Mouse (Mus musculus) midbrain, embryonic 12.5 days (tissue): ENCODE results near the gene Olfr847. TPM values are rescaled to one million over a fixed set of nuclear protein-coding genes. Genes with fewer than 3 reads are reported as not detected.

Source experiments
- ATAC-seq: fragments of 200-750 bp; cut with Nextera tagmentation; 2 replicates; pipeline ENCODE4 v1.8.0; 2017; ENCODE audit warnings: low read depth, moderate TSS enrichment, moderate library complexity; ENCODE audit not compliant: low FRiP score
- H3K27ac ChIP-seq: fragments of 300-500 bp; sonication (generic); replicated peaks from 2 replicates; pipeline ENCODE4 v1.5.1; 2016; ENCODE audit warnings: mild to moderate bottlenecking
- H3K27me3 ChIP-seq: fragments of 300-500 bp; sonication (generic); 2 replicates; pipeline ENCODE4 v1.6.1; 2016; ENCODE audit warnings: mild to moderate bottlenecking
- H3K36me3 ChIP-seq: fragments of 300-500 bp; sonication (generic); 2 replicates; pipeline ENCODE4 v1.6.1; 2016
- H3K4me1 ChIP-seq: fragments of 300-500 bp; sonication (generic); 2 replicates; pipeline ENCODE4 v1.6.1; 2016
- H3K4me2 ChIP-seq: fragments of 300-500 bp; sonication (generic); replicated peaks from 2 replicates; pipeline ENCODE4 v1.6.1; 2016; ENCODE audit warnings: mild to moderate bottlenecking, moderate library complexity
- H3K4me3 ChIP-seq: fragments of 300-500 bp; sonication (generic); 2 replicates; pipeline ENCODE4 v1.5.1; 2016; ENCODE audit warnings: mild to moderate bottlenecking
- H3K9ac ChIP-seq: fragments of 300-500 bp; sonication (generic); replicated peaks from 2 replicates; pipeline ENCODE4 v1.6.1; 2016; ENCODE audit warnings: mild to moderate bottlenecking, moderate library complexity
- H3K9me3 ChIP-seq: fragments of 300-500 bp; sonication (generic); 2 replicates; pipeline ENCODE4 v1.6.1; 2016; ENCODE audit warnings: mild to moderate bottlenecking
- WGBS: fragments of 180-500 bp; shearing (Covaris S2); methylation state at CpG from one replicate; pipeline ENCODE4 v1.1.7; 2016; 5-methylcytosine and 5-hydroxymethylcytosine counted together
- polyA plus RNA-seq: library from polyadenylated mRNA; unstranded; fragments of >200 nt; fragmentation: Nextera tagmentation; extraction: Ambion mirVana; gene quantifications from 2 replicates; pipeline ENCODE4 v1.2.1, GENCODE M21; 2016

Gene Olfr847
- polyA plus RNA-seq = not detected in 2 replicates

DNA sequence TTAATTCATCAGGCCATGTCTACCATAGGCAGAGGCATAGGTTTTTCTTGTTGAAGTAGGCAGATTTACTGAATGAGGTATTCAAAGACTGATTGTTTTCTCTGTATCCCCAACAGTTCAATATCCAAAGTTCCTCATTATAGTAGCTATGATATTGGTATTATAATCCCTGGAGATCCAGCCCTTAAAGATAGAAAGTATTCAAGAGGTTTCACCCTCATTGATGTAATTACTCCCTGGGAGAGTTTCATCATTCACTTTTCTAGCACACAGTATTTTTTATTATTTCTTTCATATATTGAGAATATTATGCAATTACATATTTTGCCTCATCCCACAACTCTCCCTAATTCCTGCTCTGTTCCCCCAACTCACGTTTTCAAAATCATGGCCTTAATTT, at the start of gene Olfr847:
Gene Olfr847, minus strand, starts transcription at position 101 of the 400 bp plus-strand sequence.
- no peaks in the 10 kb centered on the region for H3K4me1 ChIP-seq
- H3K9me3 ChIP-seq = peaks cover 7% of the 10 kb centered on the region; the same call in 1 of the 2 replicates
- no peaks in the 10 kb centered on the region for H3K27me3 ChIP-seq
- H3K36me3 ChIP-seq = no peaks in the 10 kb centered on the region
- H3K27ac ChIP-seq = no peak within 1 kb of the TSS
- no peak within 1 kb of the TSS for H3K4me2 ChIP-seq
- H3K9ac ChIP-seq = no peak within 1 kb of the TSS
- H3K4me3 ChIP-seq = no peak within 1 kb of the TSS
- no peak for ATAC-seq
- 66% methylated on average over 1 of the region's 1 CpGs for WGBS

DNA sequence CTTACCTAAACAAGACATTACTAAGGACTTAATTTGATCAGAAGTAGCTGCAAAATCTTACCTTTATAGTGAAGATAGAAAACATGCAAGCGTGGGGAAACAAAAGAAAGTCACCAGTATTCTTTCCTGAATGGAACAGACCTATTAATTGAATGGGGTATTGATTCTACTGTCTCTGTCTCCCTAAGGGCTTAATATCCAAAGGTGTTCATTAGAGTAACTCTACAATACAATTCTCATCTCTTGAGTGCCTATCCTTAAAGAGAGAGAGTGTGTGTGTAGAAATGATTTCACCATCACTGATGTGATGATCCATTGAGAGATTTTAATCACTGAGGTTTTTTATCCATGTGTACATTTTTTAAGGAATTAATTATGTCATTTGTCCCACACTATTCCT, 14.6 kb downstream of the Olfr847 start, which contains the start of gene Olfr846:
Gene Olfr846, minus strand, starts transcription at position 101 of the 400 bp plus-strand sequence.
- no peak within 1 kb of the TSS for H3K9ac ChIP-seq
- no peak for ATAC-seq
- no peak within 1 kb of the TSS for H3K27ac ChIP-seq
- H3K4me3 ChIP-seq = no peak within 1 kb of the TSS
- H3K9me3 ChIP-seq = peaks cover 6% of the 10 kb centered on the region
- no peaks in the 10 kb centered on the region for H3K27me3 ChIP-seq
- H3K4me1 ChIP-seq = no peaks in the 10 kb centered on the region
- H3K36me3 ChIP-seq = no peaks in the 10 kb centered on the region
- WGBS = 49% methylated on average over 1 of the region's 1 CpGs
- H3K4me2 ChIP-seq = no peak within 1 kb of the TSS

DNA sequence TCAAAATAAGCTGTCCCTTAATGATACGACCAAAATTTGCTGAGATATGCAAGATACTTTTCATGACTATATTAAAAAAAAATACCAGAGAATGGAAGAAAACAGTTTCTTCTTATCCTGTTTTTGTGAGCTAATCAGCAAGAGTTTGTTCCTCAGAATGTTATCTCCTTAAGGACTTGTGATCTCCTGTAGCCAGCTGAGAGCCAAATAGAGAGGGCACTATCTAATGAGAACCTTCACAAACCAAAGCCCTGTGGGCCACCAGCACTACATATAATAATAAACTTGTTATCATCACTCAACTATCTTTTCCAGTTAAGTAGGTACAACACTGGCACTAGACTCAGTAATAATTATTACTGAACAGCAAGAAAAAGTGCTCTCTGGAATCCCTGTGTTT, 42.3 kb downstream of the Olfr847 start, which contains the start of gene Olfr845:
Gene Olfr845, plus strand, starts transcription at position 301 of the 400 bp plus-strand sequence.
- Histone ChIP-seq H3K4me1 (no peaks in the 10 kb centered on the region), H3K4me3 (no peak within 1 kb of the TSS), H3K9me3 (peaks cover 3% of the 10 kb centered on the region; the same call in 1 of the 2 replicates), H3K4me2 (no peak within 1 kb of the TSS), H3K36me3 (no peaks in the 10 kb centered on the region), H3K9ac (no peak within 1 kb of the TSS), H3K27ac (no peak within 1 kb of the TSS), H3K27me3 (no peaks in the 10 kb centered on the region)
- no peak for ATAC-seq
- 77% methylated on average over 1 of the region's 1 CpGs for WGBS

Other genes with a start within 250 kb of the Olfr847 start
- not detected in 2 replicates for gene Olfr837, start 242.4 kb downstream of the Olfr847 start, polyA plus RNA-seq
- not detected in 2 replicates for gene Olfr839-ps1, start 201.4 kb downstream of the Olfr847 start, polyA plus RNA-seq
- gene Olfr843, start 126.7 kb downstream of the Olfr847 start, polyA plus RNA-seq = not detected in 2 replicates
- gene Olfr844, start 62.3 kb downstream of the Olfr847 start, polyA plus RNA-seq = not detected in 2 replicates
- gene Olfr845, start 42.2 kb downstream of the Olfr847 start, polyA plus RNA-seq = not detected in 2 replicates
- gene Olfr846, start 14.7 kb downstream of the Olfr847 start, polyA plus RNA-seq = not detected in 2 replicates
- not detected in 2 replicates for gene Olfr849, start 61.6 kb upstream of the Olfr847 start, polyA plus RNA-seq
- not detected in 2 replicates for gene Olfr850, start 99.6 kb upstream of the Olfr847 start, polyA plus RNA-seq
- gene Olfr851, start 114.6 kb upstream of the Olfr847 start, polyA plus RNA-seq = not detected in 2 replicates
- gene Olfr853, start 162.4 kb upstream of the Olfr847 start, polyA plus RNA-seq = not detected in 2 replicates
- gene Olfr854, start 188.7 kb upstream of the Olfr847 start, polyA plus RNA-seq = not detected in 2 replicates
- not detected in 2 replicates for gene Olfr855, start 203.9 kb upstream of the Olfr847 start, polyA plus RNA-seq
- 45.9 and 47.4 TPM in 2 replicates for gene Zfp317, start 243.4 kb upstream of the Olfr847 start, polyA plus RNA-seq